Mouse (Mus musculus) CH12.LX (cell line): ENCODE measurements around the gene Nsun2. TPM values are rescaled to one million over a fixed set of nuclear protein-coding genes. Genes with fewer than 3 reads are reported as not detected.

ENCODE experiments used
- DNase-seq: peaks from one replicate; pipeline ENCODE4 v3.0.0-alpha.2; 2013; ENCODE audit errors: extremely low read depth
- H3K27ac ChIP-seq: 2 replicates; pipeline ENCODE4 v1.5.1; 2012; ENCODE audit warnings: low read depth, mild to moderate bottlenecking, control low read depth, moderate library complexity; ENCODE audit not compliant: insufficient read depth
- H3K27me3 ChIP-seq: replicated peaks from 2 replicates; pipeline ENCODE3; 2012; ENCODE audit warnings: inconsistent platforms
- H3K36me3 ChIP-seq, 2 experiments: replicated peaks in 1 of 2; 2 replicates each; pipeline versions ENCODE3 to v1.6.1; 2012; ENCODE audit warnings: inconsistent platforms in 1 of 2, low read length in 1 of 2, mild to moderate bottlenecking in 1 of 2, mixed read lengths in 1 of 2, moderate library complexity in 1 of 2; ENCODE audit not compliant: control insufficient read depth in 1 of 2, insufficient read depth in 1 of 2
- H3K4me1 ChIP-seq, 2 experiments: 2 replicates each; pipeline ENCODE4 v1.6.1; 2012; ENCODE audit warnings: inconsistent platforms in 1 of 2, moderate library complexity in 1 of 2; ENCODE audit not compliant: insufficient read depth in 2 of 2, control insufficient read depth in 1 of 2
- H3K4me2 ChIP-seq: 2 replicates; pipeline ENCODE4 v1.6.1; 2012; ENCODE audit warnings: low read depth, mild to moderate bottlenecking, control low read depth; ENCODE audit not compliant: poor library complexity, insufficient read depth, severe bottlenecking
- H3K4me3 ChIP-seq, 3 experiments: fragments of 150-350 bp in 1 of 3; sonication (generic) in 1 of 3; replicated peaks in 1 of 3; 2 replicates each; pipeline versions ENCODE3 to v1.5.1; 2011 to 2012; ENCODE audit warnings: low read depth in 2 of 3, low read length in 2 of 3, mild to moderate bottlenecking in 2 of 3, moderate library complexity in 2 of 3, control low read depth in 1 of 3, improper control_type of control experiment in 1 of 3, inconsistent platforms in 1 of 3, mixed read lengths in 1 of 3; ENCODE audit not compliant: poor library complexity in 1 of 3
- H3K79me2 ChIP-seq: replicated peaks from 2 replicates; pipeline ENCODE4 v1.6.1; 2012; ENCODE audit warnings: mild to moderate bottlenecking, moderate library complexity; ENCODE audit not compliant: control insufficient read depth, poor library complexity, insufficient read depth, severe bottlenecking; ENCODE audit errors: extremely low read depth
- H3K9ac ChIP-seq: 2 replicates; pipeline ENCODE4 v1.6.1; 2012; ENCODE audit warnings: low read depth, mild to moderate bottlenecking, control low read depth, moderate library complexity; ENCODE audit not compliant: insufficient read depth
- H3K9me3 ChIP-seq: replicated peaks from 2 replicates; pipeline ENCODE3; 2012; ENCODE audit warnings: low read length, inconsistent platforms, mixed read lengths
- CTCF ChIP-seq, 2 experiments: IDR thresholded peaks in 1 of 2; conservative IDR thresholded peaks in 1 of 2; 2 replicates each; pipeline ENCODE4 v1.5.1; 2011 to 2012; ENCODE audit warnings: low read depth in 2 of 2, low read length in 2 of 2, improper control_type of control experiment in 1 of 2, inconsistent platforms in 1 of 2, mild to moderate bottlenecking in 1 of 2, moderate library complexity in 1 of 2
- E2F4 ChIP-seq: IDR thresholded peaks from 2 replicates; pipeline ENCODE4 v1.6.1; 2011; ENCODE audit warnings: low read depth, low read length, improper control_type of control experiment; ENCODE audit not compliant: insufficient replicate concordance
- GABPA ChIP-seq: IDR thresholded peaks from 2 replicates; pipeline ENCODE4 v1.6.1; 2012; ENCODE audit warnings: low read depth, low read length, improper control_type of control experiment, inconsistent platforms; ENCODE audit not compliant: insufficient replicate concordance
- HCFC1 ChIP-seq: IDR thresholded peaks from 2 replicates; pipeline ENCODE4 v1.6.1; 2012; ENCODE audit warnings: low read depth, mild to moderate bottlenecking, inconsistent platforms, low read length, improper control_type of control experiment
- IRF4 ChIP-seq: IDR thresholded peaks from 2 replicates; pipeline ENCODE4 v1.6.1; 2014; ENCODE audit warnings: low read depth, mild to moderate bottlenecking, inconsistent platforms, low read length, improper control_type of control experiment
- JUN ChIP-seq: IDR thresholded peaks from 2 replicates; pipeline ENCODE4 v1.6.1; 2011; ENCODE audit warnings: low read depth, mild to moderate bottlenecking, low read length, improper control_type of control experiment, moderate library complexity; ENCODE audit not compliant: insufficient read depth
- MAX ChIP-seq: IDR thresholded peaks from 2 replicates; pipeline ENCODE4 v1.6.1; 2011; ENCODE audit warnings: low read length, improper control_type of control experiment
- MAZ ChIP-seq: IDR thresholded peaks from 2 replicates; pipeline ENCODE4 v1.6.1; 2012; ENCODE audit warnings: low read depth, mild to moderate bottlenecking, inconsistent platforms, low read length, improper control_type of control experiment, moderate library complexity
- SIN3A ChIP-seq: IDR thresholded peaks from 2 replicates; pipeline ENCODE4 v1.6.1; 2012; ENCODE audit warnings: low read length, improper control_type of control experiment, inconsistent platforms
- USF1 ChIP-seq: IDR thresholded peaks from 2 replicates; pipeline ENCODE4 v1.6.1; 2014; ENCODE audit warnings: low read depth, mild to moderate bottlenecking, inconsistent platforms, low read length, improper control_type of control experiment
- USF2 ChIP-seq: conservative IDR thresholded peaks from 2 replicates; pipeline ENCODE4 v1.6.1; 2011; ENCODE audit warnings: low read depth, low read length, improper control_type of control experiment
- ZNF384 ChIP-seq: IDR thresholded peaks from 2 replicates; pipeline ENCODE4 v1.6.1; 2012; ENCODE audit warnings: low read depth, low read length, improper control_type of control experiment, inconsistent platforms
- dilution Hi-C: fragments of 300-500 bp; cut with MboI; formaldehyde crosslinking; loops from 2 replicates; pipeline ENCODE4 v1.14.3; 2020; ENCODE audit warnings: low sequenced_read_pairs; ENCODE audit not compliant: extremely low pct_unique_long_range_greater_than_20kb, extremely low pct_ligation_motif_present
- in situ Hi-C: fragments of 300-500 bp; cut with MboI; formaldehyde crosslinking; loops from 3 replicates; pipeline ENCODE4 v1.14.3; 2019; ENCODE audit warnings: low sequenced_read_pairs, low pct_ligation_motif_present, low pct_unique_long_range_greater_than_20kb, mixed read lengths
- polyA plus RNA-seq: library from polyadenylated mRNA; unstranded; fragments of >175 nt; gene quantifications from 2 replicates; pipeline ENCODE4 v1.2.1, GENCODE M21; 2012; ENCODE audit warnings: low read depth; ENCODE audit not compliant: insufficient read length
- total RNA-seq, 2 experiments: library from RNA; depleted of rRNA; stranded (reverse); fragments of 300-350 nt in 1 of 2; fragments of >200 nt in 1 of 2; gene quantifications; 2 replicates each; pipeline ENCODE4 v1.2.3; 2012 to 2014

Gene Nsun2
- total and polyA plus RNA-seq, 3 experiments, result 178 to 292 (median 279) TPM

DNA sequence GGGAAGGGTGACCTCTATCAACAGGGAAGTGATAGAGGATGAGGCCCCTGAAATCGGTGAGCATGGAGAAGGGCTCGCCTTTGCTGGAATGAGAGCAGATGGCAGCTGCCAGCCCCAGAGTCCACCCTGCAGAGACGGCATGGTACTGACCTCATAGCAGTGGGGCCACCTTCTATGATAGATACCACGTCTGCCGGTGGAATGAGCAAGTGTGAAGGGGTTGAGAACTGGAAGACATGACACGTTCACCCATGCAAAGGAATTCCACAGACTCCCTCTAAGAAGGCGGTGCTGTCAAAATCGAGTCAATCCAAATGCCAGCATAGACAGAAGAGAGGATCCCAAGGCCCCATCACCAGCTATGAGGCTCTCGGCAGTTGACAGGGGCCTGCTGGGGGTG, 20.7 kb downstream of the Nsun2 start:
- in situ Hi-C loops, result loop anchor here (5.0 kb wide), 1 partner anchor 103 kb away; no protein-coding TSS in a partner anchor

GRCm38 (mm10) chr13:69555045-69555444, 21.5 kb downstream of the Nsun2 start:
- Histone ChIP-seq H3K4me1 (no peaks in the 10 kb centered on the region; a peak in 1 of 4 replicates), H3K9ac (no peak overlapping the region), H3K4me2 (no peak overlapping the region), H3K9me3 (no peaks in the 10 kb centered on the region), H3K36me3 (no peaks in the 10 kb centered on the region), H3K27me3 (peaks cover 3% of the 10 kb centered on the region), H3K4me3 (no peak overlapping the region), H3K79me2 (no peaks in the 10 kb centered on the region), H3K27ac (no peak overlapping the region)
- no peak for TF ChIP-seq JUN
- TF ChIP-seq CTCF (conservative IDR thresholded peaks at IDR 0.05 in 1 of 2, IDR thresholded peaks at IDR 0.05 in 1 of 2; ENCODE audit: low read depth in 2 of 2, low read length in 2 of 2), result no peak
- no peak for TF ChIP-seq E2F4
- no peak for TF ChIP-seq ZNF384
- dilution Hi-C loops (no loop called here), in situ Hi-C loops (no loop called here)
- no peak for DNase-seq

More for the DNA sequence above, 20.7 kb downstream of the Nsun2 start:
- Histone ChIP-seq H3K4me3 (no peak overlapping the region), H3K79me2 (no peaks in the 10 kb centered on the region), H3K9ac (no peak overlapping the region), H3K27ac (no peak overlapping the region), H3K4me2 (no peak overlapping the region), H3K27me3 (peaks cover 3% of the 10 kb centered on the region), H3K4me1 (no peaks in the 10 kb centered on the region; a peak in 1 of 4 replicates), H3K36me3 (no peaks in the 10 kb centered on the region), H3K9me3 (no peaks in the 10 kb centered on the region)
- dilution Hi-C loops, result no loop called here
- DNase-seq, result no peak
- TF ChIP-seq CTCF (conservative IDR thresholded peaks at IDR 0.05 in 1 of 2, IDR thresholded peaks at IDR 0.05 in 1 of 2; ENCODE audit: low read depth in 2 of 2, low read length in 2 of 2), result no peak
- no peak for TF ChIP-seq E2F4
- TF ChIP-seq MAX, result no peak
- TF ChIP-seq IRF4, result no peak
- TF ChIP-seq MAZ, result no peak
- no peak for TF ChIP-seq SIN3A
- TF ChIP-seq GABPA, result no peak
- TF ChIP-seq USF1, result no peak

DNA sequence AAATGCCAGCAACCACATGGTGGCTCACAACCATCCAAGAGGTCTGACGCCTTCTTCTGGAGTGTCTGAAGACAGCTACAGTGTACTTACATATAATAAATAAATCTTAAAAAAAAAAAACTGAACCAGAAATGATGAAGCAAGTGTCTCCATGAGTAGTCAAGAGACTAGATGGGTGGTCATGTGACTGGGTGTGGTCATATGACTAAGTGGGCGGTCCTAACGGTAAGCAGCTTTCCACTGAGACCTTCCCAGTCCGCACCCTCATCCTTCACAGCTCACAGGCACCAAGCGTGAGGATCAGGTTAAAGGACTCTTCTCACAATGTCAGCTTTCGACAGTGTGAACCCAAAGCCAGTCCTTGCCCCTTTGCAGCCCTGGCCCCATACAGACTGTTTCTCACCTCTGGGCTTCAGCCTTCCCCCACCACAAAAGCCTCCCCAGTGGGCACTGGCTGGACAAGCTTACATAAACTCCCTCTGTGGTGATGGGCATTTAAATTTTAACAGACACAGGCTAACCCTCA, 22.5 kb downstream of the Nsun2 start:
- Histone ChIP-seq H3K27ac (no peak overlapping the region), H3K4me1 (no peaks in the 10 kb centered on the region; a peak in 1 of 4 replicates), H3K27me3 (peaks cover 3% of the 10 kb centered on the region), H3K4me3 (no peak overlapping the region), H3K79me2 (no peaks in the 10 kb centered on the region), H3K9me3 (no peaks in the 10 kb centered on the region), H3K4me2 (no peak overlapping the region), H3K9ac (no peak overlapping the region), H3K36me3 (no peaks in the 10 kb centered on the region)
- in situ Hi-C loops (no loop called here), dilution Hi-C loops (no loop called here)
- no peak for DNase-seq
- TF ChIP-seq USF2 (peak; percentile 65; the same call in 1 of the 2 replicates), HCFC1 (no peak), USF1 (peak; percentile 56)
